Mouse (Mus musculus) retina, embryonic 14.5 days (tissue): ENCODE data around the gene Gm15319.
"Not testable (repeated sequence)": the region's sequence is repeated elsewhere in the genome, so short reads cannot be mapped to it uniquely, and the experiment has no call there.

ENCODE experiments used
- DNase-seq: peaks from one replicate; pipeline ENCODE4 v3.0.0-alpha.2; 2015; ENCODE audit warnings: low spot score

Gene Gm15319

GRCm38 (mm10) chr8:20363110-20363509 lies at the start of gene Gm15319:
Gene Gm15319 (minus strand): TSS chr8:20363210.
- DNase-seq, result not testable (repeated sequence)

DNA sequence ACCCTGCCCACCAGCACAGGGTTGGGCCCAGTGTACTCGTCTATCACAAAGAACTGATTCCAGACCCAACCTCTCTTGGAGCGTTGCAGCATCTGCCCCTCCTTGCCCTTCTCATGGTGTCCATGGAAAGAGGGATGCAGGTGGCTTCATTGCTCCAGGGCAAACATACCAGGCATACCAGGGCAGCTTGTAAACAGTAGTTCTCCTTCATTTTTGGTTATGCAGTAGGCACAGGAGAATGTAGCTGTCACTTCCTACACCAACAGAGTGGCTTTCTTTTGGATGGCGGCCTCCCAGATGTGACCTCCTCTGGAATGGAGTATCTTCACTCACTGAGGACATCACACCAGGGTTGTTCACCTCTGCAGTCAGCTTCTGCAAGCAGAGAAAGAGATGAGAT lies 47.3 kb upstream of the Gm15319 start:
- not testable (repeated sequence) for DNase-seq

- DNase-seq, result not testable (repeated sequence)
Measured at GRCm38 (mm10) chr8:20408441-20409030, 45.5 kb upstream of the Gm15319 start.

DNA sequence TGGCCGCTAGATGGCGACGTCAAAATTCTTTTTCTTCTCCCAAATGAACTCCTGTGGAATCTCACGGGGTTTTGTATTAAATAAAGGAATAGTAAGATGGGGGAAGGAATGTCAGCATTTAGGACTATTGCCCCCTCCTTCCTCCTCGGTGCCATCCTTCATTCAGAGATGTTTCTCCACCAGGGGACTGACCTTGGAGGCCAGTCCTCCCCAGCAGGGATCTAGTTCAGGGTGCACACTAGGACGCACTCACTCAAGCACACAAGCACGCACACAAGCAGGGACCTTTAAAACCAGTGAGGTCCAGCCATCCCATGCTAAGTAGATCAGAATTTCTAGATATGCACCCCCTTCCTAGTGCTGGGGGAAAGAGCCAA lies 26.3 kb upstream of the Gm15319 start:
- DNase-seq, result not testable (repeated sequence)

- DNase-seq, result not testable (repeated sequence)
Measured at GRCm38 (mm10) chr8:20388706-20389362, 25.8 kb upstream of the Gm15319 start.

GRCm38 (mm10) chr8:20387121-20387794 lies 24.2 kb upstream of the Gm15319 start:
- DNase-seq, result not testable (repeated sequence)

DNA sequence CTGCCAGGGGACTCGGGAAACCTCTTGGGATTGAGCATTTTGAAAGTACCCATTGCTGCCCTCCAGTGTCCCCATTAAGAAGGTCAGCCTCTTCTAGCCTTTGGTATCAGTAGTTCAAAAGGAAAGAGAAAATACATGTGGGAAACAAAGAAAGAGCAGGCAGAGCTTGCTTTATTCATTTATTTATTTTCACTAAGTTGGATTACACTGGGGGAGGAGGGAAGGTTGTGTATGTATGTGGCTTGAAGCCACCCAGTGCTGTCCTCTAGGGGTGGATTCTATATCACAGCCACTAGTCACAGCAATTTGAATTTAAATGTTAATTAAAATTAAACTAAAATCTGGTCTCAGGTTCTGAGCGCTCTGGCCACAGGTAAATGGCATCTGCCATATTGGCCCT lies 22.0 kb upstream of the Gm15319 start:
- DNase-seq, result not testable (repeated sequence)

- DNase-seq, result not testable (repeated sequence)
Measured at GRCm38 (mm10) chr8:20384131-20384530, 21.1 kb upstream of the Gm15319 start.

DNA sequence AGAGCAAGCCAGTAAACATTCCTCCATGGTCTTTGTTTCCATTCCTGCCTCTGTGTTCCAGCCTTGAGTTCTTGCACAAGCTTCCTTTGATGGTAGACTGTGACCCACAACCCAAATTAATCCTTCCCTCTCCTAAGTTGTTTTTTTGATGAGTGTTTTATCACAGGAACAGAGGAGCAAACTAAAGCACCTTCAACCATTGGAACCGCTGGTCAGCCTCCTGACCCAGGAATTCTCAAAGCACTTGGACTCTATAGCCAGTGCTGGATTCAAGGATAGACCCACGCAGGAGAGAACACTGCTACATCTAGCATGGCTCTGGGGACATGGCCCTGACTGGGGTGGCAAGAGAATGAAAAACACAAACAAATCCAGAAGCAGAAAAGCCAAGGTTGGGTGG lies 19.1 kb upstream of the Gm15319 start:
- DNase-seq, result not testable (repeated sequence)

GRCm38 (mm10) chr8:20381637-20382036 lies 18.6 kb upstream of the Gm15319 start:
- DNase-seq, result not testable (repeated sequence)

- not testable (repeated sequence) for DNase-seq
Measured at GRCm38 (mm10) chr8:20381239-20381620, 18.2 kb upstream of the Gm15319 start.

GRCm38 (mm10) chr8:20380590-20381238 lies 17.7 kb upstream of the Gm15319 start:
- DNase-seq, result not testable (repeated sequence)

DNA sequence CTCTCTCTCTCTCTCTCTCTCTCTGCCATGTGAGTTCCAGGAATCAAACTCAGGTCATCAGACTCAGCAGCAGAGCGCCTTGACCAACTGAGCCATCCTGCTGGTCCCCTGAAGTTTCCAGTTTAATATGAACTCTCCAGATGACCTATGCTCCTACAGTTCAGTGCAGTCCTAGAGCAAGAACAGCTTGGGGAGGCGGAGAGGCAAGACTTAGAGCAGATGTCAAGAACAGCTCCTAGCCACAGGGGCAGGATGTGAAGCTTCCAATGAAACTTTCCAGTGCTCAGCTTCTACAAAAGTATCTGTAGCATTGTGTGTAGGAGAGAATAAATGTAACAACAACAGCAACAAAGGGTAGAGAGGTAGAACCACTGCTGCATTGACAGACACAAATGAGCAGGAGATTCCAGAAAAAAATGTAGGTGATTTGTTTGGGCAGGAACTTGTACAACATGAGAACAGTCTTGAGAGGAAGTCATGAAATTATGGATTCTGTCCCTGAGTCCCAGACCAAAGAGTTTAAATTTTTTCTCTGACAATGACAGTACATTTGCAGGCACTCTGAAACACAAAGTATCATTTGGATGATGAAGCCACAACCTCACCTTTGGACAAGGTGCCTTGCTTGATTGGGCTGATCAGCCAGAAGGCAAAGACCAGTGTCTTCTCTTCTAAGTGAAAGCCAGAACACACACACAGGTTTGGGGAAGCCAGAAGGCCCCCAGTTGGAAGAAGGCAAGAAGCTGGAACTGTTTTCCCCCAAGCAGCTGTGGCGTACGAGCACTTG lies 16.8 kb upstream of the Gm15319 start:
- not testable (repeated sequence) for DNase-seq

- DNase-seq, result not testable (repeated sequence)
Measured at GRCm38 (mm10) chr8:20378786-20379649, 16.0 kb upstream of the Gm15319 start.

- not testable (repeated sequence) for DNase-seq
Measured at GRCm38 (mm10) chr8:20378353-20378752, 15.3 kb upstream of the Gm15319 start.

DNA sequence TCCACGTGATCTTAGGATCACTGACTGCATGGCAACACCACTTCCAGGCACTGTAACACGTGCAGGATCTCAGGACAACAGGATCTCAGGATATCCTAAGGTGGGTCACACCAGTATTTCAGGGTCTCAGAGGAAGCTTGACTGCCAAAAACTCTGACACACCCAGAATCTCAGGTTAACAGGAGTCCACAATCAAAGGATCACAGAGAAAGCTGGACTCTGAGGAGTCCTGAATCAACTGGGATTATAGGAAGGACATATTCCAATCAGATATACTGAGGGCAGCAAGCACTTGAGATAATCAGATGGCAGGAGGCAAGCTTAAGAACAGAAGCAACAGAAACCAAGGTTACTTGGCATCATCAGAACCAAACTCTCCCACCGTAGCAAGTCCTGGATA lies 12.7 kb upstream of the Gm15319 start:
- DNase-seq, result not testable (repeated sequence)

DNA sequence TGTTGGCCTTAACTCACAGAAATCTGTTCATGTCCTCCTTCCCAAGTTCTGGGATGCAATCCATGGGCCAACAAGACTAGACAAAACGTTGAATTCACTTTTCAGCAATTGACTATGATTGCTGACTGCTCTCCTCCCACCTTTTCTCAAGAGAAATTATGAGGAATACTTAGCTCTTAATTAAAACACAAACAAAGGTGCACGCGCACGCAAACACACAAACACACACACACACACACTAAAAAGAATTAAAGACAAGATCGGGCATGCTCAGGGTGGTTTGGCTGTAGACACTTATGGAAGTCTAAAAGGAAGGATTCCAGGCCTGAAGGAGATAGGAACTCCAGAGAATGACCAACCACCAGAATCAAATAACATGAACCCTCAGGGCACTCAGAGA lies 6.6 kb downstream of the Gm15319 start:
- not testable (repeated sequence) for DNase-seq

- DNase-seq, result not testable (repeated sequence)
Measured at GRCm38 (mm10) chr8:20353579-20353978, 9.4 kb downstream of the Gm15319 start.

DNA sequence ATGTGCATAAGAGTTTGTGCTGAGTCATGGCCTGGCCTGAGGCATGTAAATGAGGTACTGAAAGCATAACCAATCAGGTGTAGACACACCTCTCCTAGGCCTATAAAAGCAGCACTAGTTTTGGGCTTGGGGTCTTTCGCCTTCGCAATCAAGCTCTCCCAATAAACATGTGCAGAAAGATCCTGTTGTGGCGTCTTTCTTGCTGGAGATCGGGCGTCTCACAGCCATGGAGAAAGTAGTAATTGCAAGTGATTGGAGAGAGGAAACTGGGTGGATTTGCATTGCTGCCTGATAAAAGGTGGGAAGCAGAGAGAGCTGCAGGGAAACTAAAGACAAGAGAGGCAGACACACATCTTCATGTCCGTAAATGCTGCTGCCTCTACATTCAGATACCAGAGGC lies 60.3 kb downstream of the Gm15319 start:
- not testable (repeated sequence) for DNase-seq

DNA sequence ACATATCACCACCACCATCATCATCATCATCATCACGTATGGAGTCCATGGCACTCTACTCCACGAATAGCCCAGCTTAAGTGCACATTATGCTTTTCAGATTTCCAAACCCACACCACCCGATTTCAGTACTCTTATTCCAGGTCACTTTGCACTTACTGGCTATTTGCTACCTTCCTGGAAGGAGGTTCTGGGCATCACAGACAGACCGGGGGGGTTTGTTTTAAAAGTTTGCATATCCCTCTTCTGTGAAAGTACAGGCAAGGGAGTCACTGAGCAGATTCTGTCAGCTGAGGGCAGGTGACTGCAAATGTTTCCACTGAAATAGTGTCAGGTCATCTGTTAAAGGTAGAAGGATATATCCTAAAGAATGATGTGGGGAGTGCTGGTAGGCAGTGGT lies 63.0 kb downstream of the Gm15319 start:
- peak; percentile 0 for DNase-seq
